Mouse (Mus musculus) lung, embryonic 16.5 days (tissue): ENCODE measurements around the gene Ppp1r14d. TPM values are rescaled to one million over a fixed set of nuclear protein-coding genes. Genes with fewer than 3 reads are reported as not detected.
A peak's percentile ranks its signal among the peaks of the same experiment; 100 is the strongest.

Experiments
- ATAC-seq: fragments of 200-750 bp; cut with Nextera tagmentation; 2 replicates; pipeline ENCODE4 v1.8.0; 2017; ENCODE audit warnings: low read depth, mild to moderate bottlenecking, moderate library complexity
- H3K27ac ChIP-seq: fragments of 300-500 bp; sonication (generic); 2 replicates; pipeline ENCODE4 v1.5.1; 2014; ENCODE audit warnings: mild to moderate bottlenecking, control low read depth, low read length
- H3K27me3 ChIP-seq: fragments of 300-500 bp; sonication (generic); 2 replicates; pipeline ENCODE4 v1.6.1; 2014; ENCODE audit warnings: low read depth, low read length, mixed read lengths; ENCODE audit not compliant: control insufficient read depth, insufficient read depth
- H3K36me3 ChIP-seq: fragments of 300-500 bp; sonication (generic); 2 replicates; pipeline ENCODE4 v1.6.1; 2014; ENCODE audit warnings: low read length; ENCODE audit not compliant: control insufficient read depth, insufficient read depth
- H3K4me1 ChIP-seq: fragments of 300-500 bp; sonication (generic); replicated peaks from 2 replicates; pipeline ENCODE4 v1.6.1; 2014; ENCODE audit warnings: low read length, mixed read lengths; ENCODE audit not compliant: control insufficient read depth, insufficient read depth
- H3K4me2 ChIP-seq: fragments of 300-500 bp; sonication (generic); 2 replicates; pipeline ENCODE4 v1.6.1; 2014; ENCODE audit warnings: low read depth, low read length, control low read depth
- H3K4me3 ChIP-seq: fragments of 300-500 bp; sonication (generic); 2 replicates; pipeline ENCODE4 v1.5.1; 2014; ENCODE audit warnings: mild to moderate bottlenecking, low read length, control low read depth
- H3K9ac ChIP-seq: fragments of 300-500 bp; sonication (generic); 2 replicates; pipeline ENCODE4 v1.6.1; 2014; ENCODE audit warnings: low read length, control low read depth
- H3K9me3 ChIP-seq: fragments of 300-500 bp; sonication (generic); 2 replicates; pipeline ENCODE4 v1.6.1; 2016; ENCODE audit warnings: low read length; ENCODE audit not compliant: control insufficient read depth
- WGBS: fragments of 180-500 bp; shearing (Covaris S2); extraction: QIAGEN DNeasy Blood & Tissue Kit; methylation state at CpG from one replicate; pipeline ENCODE4 v1.1.7; 2014; 5-methylcytosine and 5-hydroxymethylcytosine counted together
- polyA plus RNA-seq: library from polyadenylated mRNA; unstranded; fragments of >200 nt; fragmentation: Nextera tagmentation; extraction: Ambion mirVana; gene quantifications from 2 replicates; pipeline ENCODE4 v1.2.1, GENCODE M21; 2015

Gene Ppp1r14d
- polyA plus RNA-seq, 1 experiment from 2014 or later: 0.73 TPM

GRCm38 (mm10) chr2:119260518-119260917 is 30.8 kb upstream of the Ppp1r14d start:
- H3K36me3 ChIP-seq: no peaks in the 10 kb centered on the region
- no peak overlapping the region for H3K27ac ChIP-seq
- no peak for ATAC-seq
- H3K4me3 ChIP-seq: no peak overlapping the region
- no peaks in the 10 kb centered on the region for H3K9me3 ChIP-seq
- 75% methylated on average over 1 of the region's 1 CpGs for WGBS
- H3K4me1 ChIP-seq: peaks cover 6% of the 10 kb centered on the region
- no peak overlapping the region for H3K9ac ChIP-seq
- peaks cover under 1% of the 10 kb centered on the region for H3K27me3 ChIP-seq
- H3K4me2 ChIP-seq: no peak overlapping the region

GRCm38 (mm10) chr2:119254976-119255375 is 25.3 kb upstream of the Ppp1r14d start:
- Histone ChIP-seq H3K9me3 (no peaks in the 10 kb centered on the region), H3K4me1 (0 out of 2 replicates have a peak, but pooled peaks cover 3% of the 10 kb centered on the region), H3K27ac (no peak overlapping the region), H3K27me3 (peaks cover 11% of the 10 kb centered on the region), H3K36me3 (no peaks in the 10 kb centered on the region), H3K9ac (no peak overlapping the region), H3K4me3 (no peak overlapping the region), H3K4me2 (no peak overlapping the region)
- WGBS: 27% methylated on average over 7 of the region's 7 CpGs
- ATAC-seq: no peak

- Histone ChIP-seq H3K9me3 (no peaks in the 10 kb centered on the region), H3K4me1 (0 out of 2 replicates have a peak, but pooled peaks cover 3% of the 10 kb centered on the region), H3K4me2 (peak overlapping the region; percentile 38), H3K9ac (peak overlapping the region; percentile 26; the same call in 1 of the 2 replicates), H3K4me3 (0 out of 2 replicates have a peak overlapping the region, but pooled peaks have one; percentile 15), H3K27ac (no peak overlapping the region), H3K36me3 (no peaks in the 10 kb centered on the region), H3K27me3 (peaks cover 11% of the 10 kb centered on the region)
- ATAC-seq: peak; percentile 78
- WGBS: 7% methylated on average over 11 of the region's 11 CpGs
Observed at GRCm38 (mm10) chr2:119250826-119251478, 21.2 kb upstream of the Ppp1r14d start.

GRCm38 (mm10) chr2:119250377-119250776 is 20.7 kb upstream of the Ppp1r14d start:
- no peaks in the 10 kb centered on the region for H3K9me3 ChIP-seq
- H3K4me3 ChIP-seq: no peak overlapping the region
- no peak for ATAC-seq
- no peak overlapping the region for H3K9ac ChIP-seq
- 54% methylated on average over 5 of the region's 5 CpGs for WGBS
- H3K4me1 ChIP-seq: 0 out of 2 replicates have a peak, but pooled peaks cover 3% of the 10 kb centered on the region
- no peaks in the 10 kb centered on the region for H3K36me3 ChIP-seq
- H3K27ac ChIP-seq: no peak overlapping the region
- no peak overlapping the region for H3K4me2 ChIP-seq
- H3K27me3 ChIP-seq: peaks cover 9% of the 10 kb centered on the region

- no peak overlapping the region for H3K27ac ChIP-seq
- no peaks in the 10 kb centered on the region for H3K36me3 ChIP-seq
- 0 out of 2 replicates have a peak, but pooled peaks cover 3% of the 10 kb centered on the region for H3K4me1 ChIP-seq
- H3K4me3 ChIP-seq: no peak overlapping the region
- peaks cover 2% of the 10 kb centered on the region; the same call in 1 of the 2 replicates for H3K27me3 ChIP-seq
- 42% methylated on average over 4 of the region's 4 CpGs for WGBS
- H3K9me3 ChIP-seq: no peaks in the 10 kb centered on the region
- no peak overlapping the region for H3K4me2 ChIP-seq
- ATAC-seq: peak; percentile 49
- no peak overlapping the region for H3K9ac ChIP-seq
Observed at GRCm38 (mm10) chr2:119249592-119250061, 19.9 kb upstream of the Ppp1r14d start.

GRCm38 (mm10) chr2:119247904-119248303 is 18.2 kb upstream of the Ppp1r14d start:
- Histone ChIP-seq H3K4me3 (no peak overlapping the region), H3K27ac (no peak overlapping the region), H3K4me2 (no peak overlapping the region), H3K27me3 (no peaks in the 10 kb centered on the region), H3K9ac (no peak overlapping the region), H3K4me1 (0 out of 2 replicates have a peak, but pooled peaks cover 3% of the 10 kb centered on the region), H3K9me3 (no peaks in the 10 kb centered on the region), H3K36me3 (no peaks in the 10 kb centered on the region)
- 78% methylated on average over 9 of the region's 9 CpGs for WGBS
- ATAC-seq: no peak

- ATAC-seq: no peak
- H3K4me3 ChIP-seq: no peak overlapping the region
- no peaks in the 10 kb centered on the region for H3K4me1 ChIP-seq
- H3K9ac ChIP-seq: no peak overlapping the region
- 67% methylated on average over 7 of the region's 7 CpGs for WGBS
- H3K9me3 ChIP-seq: no peaks in the 10 kb centered on the region
- no peak overlapping the region for H3K27ac ChIP-seq
- H3K27me3 ChIP-seq: no peaks in the 10 kb centered on the region; the same call in 1 of the 2 replicates
- H3K36me3 ChIP-seq: no peaks in the 10 kb centered on the region
- no peak overlapping the region for H3K4me2 ChIP-seq
Observed at GRCm38 (mm10) chr2:119245246-119245645, 15.5 kb upstream of the Ppp1r14d start.

GRCm38 (mm10) chr2:119242548-119242947 is 12.8 kb upstream of the Ppp1r14d start:
- ATAC-seq: no peak
- Histone ChIP-seq H3K4me2 (no peak overlapping the region), H3K9me3 (no peaks in the 10 kb centered on the region), H3K4me1 (0 out of 2 replicates have a peak, but pooled peaks cover 2% of the 10 kb centered on the region), H3K36me3 (no peaks in the 10 kb centered on the region), H3K4me3 (no peak overlapping the region), H3K27ac (no peak overlapping the region), H3K9ac (no peak overlapping the region), H3K27me3 (peaks cover 14% of the 10 kb centered on the region)
- 60% methylated on average over 9 of the region's 9 CpGs for WGBS

- Histone ChIP-seq H3K4me2 (no peak overlapping the region), H3K27me3 (peaks cover 30% of the 10 kb centered on the region), H3K36me3 (no peaks in the 10 kb centered on the region), H3K4me1 (peaks cover 6% of the 10 kb centered on the region; the same call in 1 of the 2 replicates), H3K27ac (no peak overlapping the region), H3K9ac (no peak overlapping the region), H3K9me3 (no peaks in the 10 kb centered on the region), H3K4me3 (no peak overlapping the region)
- 72% methylated on average over 4 of the region's 4 CpGs for WGBS
- no peak for ATAC-seq
Observed at GRCm38 (mm10) chr2:119240819-119241186, 11.1 kb upstream of the Ppp1r14d start.
